Mouse (Mus musculus) neural tube, embryonic 14.5 days (tissue): ENCODE results near the gene Slc4a7. TPM values are rescaled to one million over a fixed set of nuclear protein-coding genes. Genes with fewer than 3 reads are reported as not detected.

Experiments
- ATAC-seq: fragments of 200-750 bp; cut with Nextera tagmentation; 2 replicates; pipeline ENCODE4 v1.8.0; 2017; ENCODE audit warnings: low read depth, mild to moderate bottlenecking, moderate TSS enrichment, moderate library complexity
- H3K27ac ChIP-seq: fragments of 300-500 bp; sonication (generic); 2 replicates; pipeline ENCODE4 v1.5.1; 2014; ENCODE audit warnings: low read depth, mild to moderate bottlenecking, control low read depth, low read length, moderate library complexity, mixed read lengths
- H3K27me3 ChIP-seq: fragments of 300-500 bp; sonication (generic); 2 replicates; pipeline ENCODE4 v1.6.1; 2014; ENCODE audit warnings: low read length; ENCODE audit not compliant: control insufficient read depth, insufficient read depth
- H3K36me3 ChIP-seq: fragments of 300-500 bp; sonication (generic); 2 replicates; pipeline ENCODE4 v1.6.1; 2014; ENCODE audit warnings: low read length, mixed read lengths; ENCODE audit not compliant: control insufficient read depth, insufficient read depth
- H3K4me1 ChIP-seq: fragments of 300-500 bp; sonication (generic); 2 replicates; pipeline ENCODE4 v1.6.1; 2014; ENCODE audit warnings: low read length; ENCODE audit not compliant: control insufficient read depth, insufficient read depth
- H3K4me2 ChIP-seq: fragments of 300-500 bp; sonication (generic); 2 replicates; pipeline ENCODE4 v1.6.1; 2014; ENCODE audit warnings: mild to moderate bottlenecking, low read depth, low read length, control low read depth
- H3K4me3 ChIP-seq: fragments of 300-500 bp; sonication (generic); 2 replicates; pipeline ENCODE4 v1.5.1; 2014; ENCODE audit warnings: low read depth, low read length, control low read depth, mixed read lengths
- H3K9ac ChIP-seq: fragments of 300-500 bp; sonication (generic); replicated peaks from 2 replicates; pipeline ENCODE4 v1.6.1; 2014; ENCODE audit warnings: low read depth, mild to moderate bottlenecking, control low read depth, low read length, mixed read lengths
- H3K9me3 ChIP-seq: fragments of 300-500 bp; sonication (generic); 2 replicates; pipeline ENCODE4 v1.6.1; 2016; ENCODE audit warnings: low read length; ENCODE audit not compliant: control insufficient read depth
- WGBS: fragments of 180-500 bp; shearing (Covaris S2); extraction: QIAGEN DNeasy Blood & Tissue Kit; methylation state at CpG from one replicate; pipeline ENCODE4 v1.1.7; 2014; 5-methylcytosine and 5-hydroxymethylcytosine counted together
- polyA plus RNA-seq: library from polyadenylated mRNA; unstranded; fragments of >200 nt; fragmentation: Nextera tagmentation; extraction: Ambion mirVana; gene quantifications from 2 replicates; pipeline ENCODE4 v1.2.1, GENCODE M21; 2014

Slc4a7 gene
- polyA plus RNA-seq, 1 experiment from 2014 or later = 35.5 TPM

- Histone ChIP-seq H3K4me3 (peak overlapping the region; percentile 86), H3K4me1 (peaks cover 15% of the 10 kb centered on the region), H3K36me3 (no peaks in the 10 kb centered on the region), H3K27me3 (no peaks in the 10 kb centered on the region), H3K4me2 (peak overlapping the region; percentile 47), H3K27ac (no peak overlapping the region), H3K9ac (no peak overlapping the region), H3K9me3 (no peaks in the 10 kb centered on the region)
- 72% methylated on average over 2 of the region's 2 CpGs for WGBS
- ATAC-seq = no peak
Observed at GRCm38 (mm10) chr14:14704651-14705050, 2.6 kb downstream of the Slc4a7 start.

- no peak overlapping the region for H3K9ac ChIP-seq
- no peak overlapping the region for H3K4me2 ChIP-seq
- no peak for ATAC-seq
- H3K4me1 ChIP-seq = peaks cover 15% of the 10 kb centered on the region
- H3K36me3 ChIP-seq = no peaks in the 10 kb centered on the region
- H3K9me3 ChIP-seq = no peaks in the 10 kb centered on the region
- no peak overlapping the region for H3K4me3 ChIP-seq
- H3K27ac ChIP-seq = no peak overlapping the region
- no peaks in the 10 kb centered on the region for H3K27me3 ChIP-seq
- WGBS = 89% methylated on average over 3 of the region's 3 CpGs
Observed at GRCm38 (mm10) chr14:14705126-14705525, 3.0 kb downstream of the Slc4a7 start.

GRCm38 (mm10) chr14:14706381-14706780 lies 4.3 kb downstream of the Slc4a7 start:
- Histone ChIP-seq H3K4me1 (peaks cover 15% of the 10 kb centered on the region), H3K27ac (no peak overlapping the region), H3K27me3 (no peaks in the 10 kb centered on the region), H3K4me2 (no peak overlapping the region), H3K9ac (no peak overlapping the region), H3K4me3 (no peak overlapping the region), H3K36me3 (0 out of 2 replicates have a peak, but pooled peaks cover 5% of the 10 kb centered on the region), H3K9me3 (no peaks in the 10 kb centered on the region)
- 89% methylated on average over 1 of the region's 1 CpGs for WGBS
- ATAC-seq = no peak

GRCm38 (mm10) chr14:14707061-14707460 lies 5.0 kb downstream of the Slc4a7 start:
- no peak overlapping the region for H3K4me3 ChIP-seq
- 46% methylated on average over 1 of the region's 1 CpGs for WGBS
- H3K9ac ChIP-seq = no peak overlapping the region
- H3K9me3 ChIP-seq = no peaks in the 10 kb centered on the region
- ATAC-seq = no peak
- H3K4me2 ChIP-seq = no peak overlapping the region
- 0 out of 2 replicates have a peak, but pooled peaks cover 5% of the 10 kb centered on the region for H3K36me3 ChIP-seq
- H3K4me1 ChIP-seq = peaks cover 15% of the 10 kb centered on the region
- no peak overlapping the region for H3K27ac ChIP-seq
- no peaks in the 10 kb centered on the region for H3K27me3 ChIP-seq

GRCm38 (mm10) chr14:14709021-14709420 lies 6.9 kb downstream of the Slc4a7 start:
- peaks cover 14% of the 10 kb centered on the region for H3K4me1 ChIP-seq
- H3K27me3 ChIP-seq = no peaks in the 10 kb centered on the region
- H3K4me2 ChIP-seq = no peak overlapping the region
- 91% methylated on average over 1 of the region's 1 CpGs for WGBS
- no peak overlapping the region for H3K9ac ChIP-seq
- no peaks in the 10 kb centered on the region for H3K9me3 ChIP-seq
- 0 out of 2 replicates have a peak, but pooled peaks cover 5% of the 10 kb centered on the region for H3K36me3 ChIP-seq
- no peak for ATAC-seq
- H3K4me3 ChIP-seq = no peak overlapping the region
- no peak overlapping the region for H3K27ac ChIP-seq

- H3K9ac ChIP-seq = no peak overlapping the region
- no peaks in the 10 kb centered on the region for H3K9me3 ChIP-seq
- no peak overlapping the region for H3K27ac ChIP-seq
- no peak for ATAC-seq
- 0 out of 2 replicates have a peak, but pooled peaks cover 5% of the 10 kb centered on the region for H3K36me3 ChIP-seq
- no peaks in the 10 kb centered on the region for H3K4me1 ChIP-seq
- no peak overlapping the region for H3K4me2 ChIP-seq
- no peaks in the 10 kb centered on the region for H3K27me3 ChIP-seq
- H3K4me3 ChIP-seq = no peak overlapping the region
Observed at GRCm38 (mm10) chr14:14714130-14714529, 12.1 kb downstream of the Slc4a7 start.

- Histone ChIP-seq H3K27me3 (no peaks in the 10 kb centered on the region), H3K9ac (no peak overlapping the region), H3K4me3 (no peak overlapping the region), H3K9me3 (no peaks in the 10 kb centered on the region), H3K4me2 (no peak overlapping the region), H3K27ac (no peak overlapping the region), H3K4me1 (no peaks in the 10 kb centered on the region), H3K36me3 (0 out of 2 replicates have a peak, but pooled peaks cover under 1% of the 10 kb centered on the region)
- ATAC-seq = no peak
- 97% methylated on average over 2 of the region's 2 CpGs for WGBS
Observed at GRCm38 (mm10) chr14:14715794-14716193, 13.7 kb downstream of the Slc4a7 start.

GRCm38 (mm10) chr14:14716843-14717242 lies 14.8 kb downstream of the Slc4a7 start:
- Histone ChIP-seq H3K36me3 (no peaks in the 10 kb centered on the region), H3K27me3 (no peaks in the 10 kb centered on the region), H3K27ac (no peak overlapping the region), H3K9me3 (no peaks in the 10 kb centered on the region), H3K4me1 (no peaks in the 10 kb centered on the region), H3K4me3 (no peak overlapping the region), H3K9ac (no peak overlapping the region), H3K4me2 (no peak overlapping the region)
- no peak for ATAC-seq
- 91% methylated on average over 6 of the region's 6 CpGs for WGBS

- H3K9ac ChIP-seq = no peak overlapping the region
- no peaks in the 10 kb centered on the region for H3K36me3 ChIP-seq
- no peak overlapping the region for H3K4me3 ChIP-seq
- no peak overlapping the region for H3K27ac ChIP-seq
- no peaks in the 10 kb centered on the region for H3K27me3 ChIP-seq
- no peak for ATAC-seq
- no peak overlapping the region for H3K4me2 ChIP-seq
- H3K4me1 ChIP-seq = no peaks in the 10 kb centered on the region
- 98% methylated on average over 4 of the region's 4 CpGs for WGBS
- no peaks in the 10 kb centered on the region for H3K9me3 ChIP-seq
Observed at GRCm38 (mm10) chr14:14718556-14718955, 16.5 kb downstream of the Slc4a7 start.
